Mouse (Mus musculus) CD8-positive naive resting alpha-beta T cell, adult 2 months (primary cell): Measurements from ENCODE around the gene Hdac9.

Experiments used
- DNase-seq, 2 experiments: peaks; one replicate each; pipeline ENCODE4 v3.0.0; 2022; ENCODE audit warnings: low read depth in 2 of 2, low spot score in 2 of 2

Gene Hdac9

DNA sequence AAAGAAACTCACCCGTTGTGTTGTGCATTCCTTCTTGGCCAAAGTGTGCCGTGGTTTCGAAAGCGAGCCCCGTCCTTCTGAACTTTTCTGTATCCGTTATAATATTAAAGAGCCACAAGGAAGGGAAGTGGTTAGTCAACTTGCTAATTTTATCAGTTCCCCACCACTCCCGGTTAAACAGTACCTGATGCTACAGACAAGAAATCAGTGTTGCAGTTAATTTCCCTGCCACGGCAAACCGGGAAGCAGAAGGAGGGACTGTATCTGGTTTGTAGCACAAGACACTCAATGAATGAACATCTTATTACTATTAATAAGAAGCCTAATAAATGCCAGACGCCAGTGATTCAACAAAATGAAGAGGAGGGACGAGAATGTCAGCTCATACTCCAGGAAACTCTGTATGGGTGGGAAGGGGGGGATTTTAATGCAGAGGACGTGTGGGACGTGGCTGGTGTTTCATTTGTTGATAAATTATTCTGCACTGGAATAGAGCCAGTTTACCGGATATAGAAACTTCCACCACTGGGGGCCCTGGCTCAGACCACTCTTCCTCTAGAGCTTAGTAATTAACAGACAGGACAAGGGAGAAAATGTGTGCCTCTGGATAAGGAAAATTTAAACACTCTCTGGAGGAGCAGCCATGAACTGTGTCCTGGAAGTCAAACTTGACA is 202.5 kb downstream of the Hdac9 start:
- DNase-seq = no peak

- DNase-seq = no peak
Observed at GRCm38 (mm10) chr12:34697981-34698380, 218.9 kb downstream of the Hdac9 start.

DNA sequence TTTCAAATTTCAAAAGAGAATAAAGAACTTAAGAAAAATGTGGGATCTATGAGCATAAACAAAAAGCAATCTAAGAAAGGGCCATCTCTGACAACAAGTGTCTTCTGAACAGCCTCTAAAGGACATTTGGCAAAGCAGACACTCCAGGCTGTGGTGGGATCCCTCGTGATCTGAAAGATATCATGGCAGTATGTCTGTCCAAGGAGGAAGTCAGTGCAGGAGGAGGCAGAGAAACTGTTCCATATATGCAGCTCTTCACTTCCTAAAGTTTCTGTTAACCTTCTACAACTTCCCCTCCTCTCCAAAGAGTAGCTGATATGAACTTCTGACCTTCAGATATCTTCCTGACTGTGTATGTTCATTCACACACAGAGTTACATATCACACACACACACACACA is 220.2 kb downstream of the Hdac9 start:
- no peak for DNase-seq

DNA sequence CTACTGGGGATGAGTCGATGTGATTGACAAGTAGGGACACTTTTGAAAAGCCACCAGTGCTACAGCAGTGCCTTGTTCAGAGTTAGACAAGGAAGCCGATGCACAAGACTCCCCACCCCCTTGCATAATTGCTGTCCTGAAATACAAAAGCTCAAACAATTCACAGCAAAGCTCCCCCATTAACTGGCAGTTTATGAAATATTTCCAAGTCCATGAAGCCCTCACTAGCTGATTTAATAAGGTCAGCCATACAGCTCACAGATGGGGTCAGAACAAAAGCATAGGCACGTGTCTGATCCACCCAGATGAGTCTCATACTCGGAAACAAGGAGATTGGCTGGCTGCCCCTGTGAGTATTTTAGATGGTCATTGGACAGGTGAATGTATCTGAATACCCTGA is 228.0 kb downstream of the Hdac9 start:
- no peak for DNase-seq

DNA sequence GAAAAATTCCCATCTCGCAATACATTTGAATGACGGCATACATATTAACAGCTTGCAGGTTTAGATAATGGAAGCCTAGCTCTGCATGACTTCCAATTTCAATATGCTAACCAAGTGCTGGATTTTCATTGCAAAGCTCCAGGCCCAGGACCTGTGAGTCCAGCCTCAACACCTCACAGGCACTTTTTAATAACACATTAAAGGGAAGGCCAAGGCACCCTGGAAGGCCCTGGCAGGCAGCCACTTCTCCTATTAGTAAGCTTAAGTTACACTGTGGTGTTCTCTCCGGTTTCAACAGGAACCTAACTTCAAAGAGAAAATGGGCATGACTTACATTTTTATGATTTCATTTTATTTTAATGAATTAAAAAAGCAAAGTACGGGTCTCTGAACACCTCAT is 233.5 kb downstream of the Hdac9 start:
- DNase-seq = no peak

DNA sequence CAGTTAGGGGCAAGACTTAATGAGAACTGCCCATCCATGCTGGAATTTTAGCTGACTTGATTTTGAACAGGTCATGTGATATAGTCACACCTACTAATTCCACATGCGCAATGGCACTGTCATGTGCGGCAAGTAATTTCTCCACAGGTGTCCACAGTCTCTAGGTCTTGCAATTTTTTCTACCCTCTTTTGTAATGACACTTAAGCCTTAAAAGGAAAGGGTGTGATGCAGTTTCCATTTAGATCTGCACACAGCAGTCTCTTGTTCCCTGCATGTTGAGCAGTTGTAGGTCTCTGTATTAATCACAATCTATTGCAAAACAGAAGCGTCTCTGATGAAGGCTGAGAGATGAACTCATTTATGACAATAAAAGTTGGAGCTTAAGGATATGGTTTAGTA is 234.2 kb downstream of the Hdac9 start:
- no peak for DNase-seq

- DNase-seq = no peak
Observed at GRCm38 (mm10) chr12:34680576-34680975, 236.3 kb downstream of the Hdac9 start.

DNA sequence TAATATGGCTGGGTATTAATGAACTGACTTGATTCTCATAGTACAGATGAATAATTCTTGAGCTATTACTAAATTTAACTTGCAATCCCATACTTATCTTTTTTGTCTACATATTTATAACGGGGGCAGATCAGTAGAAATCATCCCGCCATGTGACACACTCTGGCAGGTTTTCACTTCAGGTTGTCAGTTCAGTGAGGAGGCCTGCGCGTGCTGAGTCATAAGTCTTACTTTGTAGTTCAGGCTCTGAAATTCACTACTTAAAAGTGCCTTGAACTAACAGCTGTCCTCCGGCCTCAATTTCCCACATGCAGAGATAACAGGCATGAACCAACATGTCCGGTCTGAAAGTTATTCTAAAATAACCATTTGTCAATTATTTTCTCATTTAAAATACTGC is 239.8 kb downstream of the Hdac9 start:
- no peak for DNase-seq

DNA sequence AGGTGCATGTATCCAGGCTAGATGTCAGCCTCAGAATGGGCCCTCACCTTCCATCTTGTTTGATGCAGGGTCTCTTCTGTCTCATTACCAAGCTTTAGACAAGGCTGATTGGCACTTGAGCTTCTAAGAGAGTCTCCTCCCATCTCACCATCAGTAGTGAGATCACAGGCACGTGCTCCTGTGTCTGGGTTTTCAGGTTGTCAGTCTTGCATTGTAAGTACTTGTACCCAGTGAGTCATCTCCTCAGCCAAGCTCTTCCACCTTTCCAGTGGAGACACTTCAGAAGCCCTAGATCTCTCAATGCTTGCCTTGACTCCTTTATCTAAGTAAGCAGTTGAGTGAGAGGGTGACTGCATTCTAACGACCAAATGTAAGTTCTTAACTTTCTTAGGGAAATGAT is 242.7 kb downstream of the Hdac9 start:
- no peak for DNase-seq

GRCm38 (mm10) chr12:34673539-34673938 is 243.4 kb downstream of the Hdac9 start:
- DNase-seq = no peak

- DNase-seq = peak in 1 of 2 experiments; percentile 13
Observed at GRCm38 (mm10) chr12:34664758-34665157, 252.1 kb downstream of the Hdac9 start.

DNA sequence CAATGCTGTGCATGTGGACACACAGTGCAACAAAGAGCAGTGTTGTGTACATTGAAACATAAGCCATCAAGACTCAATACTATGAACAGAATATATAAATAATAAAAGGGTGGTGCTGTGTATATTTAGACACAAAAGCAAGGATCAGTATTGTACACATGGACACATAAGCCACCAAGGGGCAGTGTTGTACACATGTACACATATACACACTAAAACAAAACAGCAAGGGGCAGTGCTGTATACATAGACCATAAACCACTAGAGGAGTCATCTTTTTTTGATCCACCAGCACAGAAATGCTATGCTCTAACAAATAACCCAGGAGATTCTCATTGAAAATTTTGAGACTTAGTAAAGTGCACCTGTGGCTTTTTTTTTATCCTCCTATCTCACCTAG is 255.5 kb downstream of the Hdac9 start:
- DNase-seq = no peak

DNA sequence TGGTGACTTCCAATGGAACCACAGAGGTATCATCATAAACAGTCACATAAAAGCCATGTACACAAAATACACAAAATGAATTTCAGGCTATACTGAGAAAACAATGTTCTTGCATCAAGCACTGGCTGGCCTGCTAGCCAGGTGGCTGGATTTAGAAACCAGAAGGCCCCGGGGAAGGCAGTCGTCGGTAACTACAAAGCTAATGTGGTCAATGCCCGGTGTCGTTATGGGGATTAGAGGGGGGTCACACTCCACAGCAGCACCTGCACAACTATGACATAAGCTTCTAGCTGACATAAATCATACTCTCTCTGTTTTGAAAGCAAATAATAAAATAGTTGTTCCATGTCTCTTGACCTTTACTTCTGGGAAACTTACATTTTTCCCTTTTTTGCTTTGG is 256.9 kb downstream of the Hdac9 start:
- DNase-seq = no peak

- DNase-seq = no peak
Observed at GRCm38 (mm10) chr12:34658568-34658967, 258.3 kb downstream of the Hdac9 start.

- no peak for DNase-seq
Observed at GRCm38 (mm10) chr12:34658119-34658518, 258.8 kb downstream of the Hdac9 start.

DNA sequence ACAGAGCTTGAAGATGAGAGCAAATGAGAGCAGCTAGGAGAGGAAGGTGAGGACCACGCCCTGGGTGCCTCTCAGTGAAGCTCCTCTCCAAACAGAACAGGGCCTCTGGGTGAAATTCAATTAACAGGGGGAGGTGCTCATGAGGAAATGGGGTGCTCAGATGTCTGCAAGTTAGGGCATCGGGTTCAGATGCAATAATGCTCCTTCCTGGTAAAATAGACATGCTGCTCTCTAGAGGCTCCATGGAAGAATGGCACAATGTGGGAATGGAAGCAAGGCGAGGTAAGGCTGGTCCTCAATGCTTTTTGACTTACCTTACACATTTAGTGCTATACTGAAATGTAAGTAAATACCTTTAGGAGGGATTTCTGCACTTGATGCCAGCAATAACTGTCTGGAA is 263.3 kb downstream of the Hdac9 start:
- no peak for DNase-seq

- no peak for DNase-seq
Observed at GRCm38 (mm10) chr12:34648753-34649152, 268.1 kb downstream of the Hdac9 start.

DNA sequence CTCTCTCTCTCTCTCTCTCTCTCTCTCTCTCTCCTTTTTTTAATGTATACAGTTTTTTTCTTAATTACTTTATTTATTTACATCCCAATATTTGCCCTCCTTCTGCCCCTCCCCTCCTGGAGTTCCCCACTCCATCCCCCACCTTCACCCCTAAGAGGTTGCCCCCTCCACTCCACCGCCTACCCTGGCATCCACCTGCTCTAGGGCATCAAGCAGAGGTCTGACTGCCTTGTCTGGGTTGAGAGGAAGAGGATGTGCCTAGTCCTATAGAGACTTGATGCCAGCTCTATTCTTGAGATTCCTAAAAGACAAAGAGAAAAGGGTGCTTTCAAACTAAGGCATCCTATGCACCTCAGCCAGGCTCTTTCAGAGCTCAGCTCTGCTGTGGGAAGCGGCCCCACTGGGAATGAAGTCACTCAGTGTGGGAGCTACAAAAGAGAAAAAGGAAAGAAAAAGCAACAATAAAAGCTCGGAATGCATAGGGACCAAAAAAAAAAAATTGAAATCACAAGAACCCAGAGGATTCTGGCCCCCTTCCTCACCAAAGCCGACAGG is 275.1 kb downstream of the Hdac9 start:
- DNase-seq = no peak

- no peak for DNase-seq
Observed at GRCm38 (mm10) chr12:34637238-34638124, 279.4 kb downstream of the Hdac9 start.

- DNase-seq = no peak
Observed at GRCm38 (mm10) chr12:34619101-34619500, 297.8 kb downstream of the Hdac9 start.

DNA sequence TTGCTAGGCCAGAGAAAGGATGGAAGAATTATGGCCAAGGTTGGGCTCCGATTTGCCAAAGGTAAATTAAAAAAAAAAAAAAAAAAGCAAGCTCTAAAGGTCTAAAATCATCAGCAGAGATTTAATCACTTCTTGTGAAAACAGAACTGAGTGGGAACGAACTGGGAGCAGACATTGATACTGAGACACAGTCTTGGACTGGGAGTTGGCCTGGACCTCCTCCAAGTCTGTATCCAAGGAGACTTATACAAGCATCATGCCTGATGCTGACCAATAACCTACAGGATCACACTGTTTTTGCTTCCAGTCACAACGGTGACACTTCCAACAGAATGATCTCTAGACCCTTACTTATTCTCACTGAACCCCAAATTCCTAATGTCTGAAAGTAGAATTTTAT is 298.6 kb downstream of the Hdac9 start:
- no peak for DNase-seq

DNA sequence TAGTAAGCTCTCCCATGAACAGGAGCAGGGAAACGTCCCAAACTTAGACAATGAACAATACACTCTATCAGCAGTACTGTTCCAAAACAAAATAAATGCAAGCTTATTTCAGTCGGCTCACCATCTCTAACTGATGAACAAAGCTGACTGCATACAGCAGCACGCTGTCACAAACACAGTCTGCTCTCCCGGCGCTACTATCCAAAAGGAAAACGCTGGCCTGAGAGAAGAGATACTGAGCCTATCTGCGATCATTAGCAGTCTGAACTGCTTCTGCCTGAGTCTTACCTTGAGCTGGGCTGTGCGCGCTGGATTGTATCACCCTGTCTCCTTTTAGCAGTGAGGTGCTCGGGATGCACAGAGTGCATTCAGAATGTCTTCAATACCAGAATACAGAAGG is 299.1 kb downstream of the Hdac9 start:
- no peak for DNase-seq
